Mouse (Mus musculus) cerebellum, adult 2 months (tissue): ENCODE results near the gene Atg7.
A peak's percentile ranks its signal among the peaks of the same experiment; 100 is the strongest.

Source experiments
- CTCF ChIP-seq: fragments of 200-500 bp; IDR thresholded peaks from 2 replicates; pipeline ENCODE4 v1.5.1; 2011; ENCODE audit warnings: low read depth, mild to moderate bottlenecking, control low read depth, low read length, moderate library complexity, borderline replicate concordance; ENCODE audit not compliant: insufficient read depth
- POLR2A ChIP-seq: fragments of 200-500 bp; IDR thresholded peaks from 2 replicates; pipeline ENCODE4 v1.6.1; 2011; ENCODE audit warnings: low read length, control low read depth, borderline replicate concordance; ENCODE audit not compliant: insufficient read depth

DNA sequence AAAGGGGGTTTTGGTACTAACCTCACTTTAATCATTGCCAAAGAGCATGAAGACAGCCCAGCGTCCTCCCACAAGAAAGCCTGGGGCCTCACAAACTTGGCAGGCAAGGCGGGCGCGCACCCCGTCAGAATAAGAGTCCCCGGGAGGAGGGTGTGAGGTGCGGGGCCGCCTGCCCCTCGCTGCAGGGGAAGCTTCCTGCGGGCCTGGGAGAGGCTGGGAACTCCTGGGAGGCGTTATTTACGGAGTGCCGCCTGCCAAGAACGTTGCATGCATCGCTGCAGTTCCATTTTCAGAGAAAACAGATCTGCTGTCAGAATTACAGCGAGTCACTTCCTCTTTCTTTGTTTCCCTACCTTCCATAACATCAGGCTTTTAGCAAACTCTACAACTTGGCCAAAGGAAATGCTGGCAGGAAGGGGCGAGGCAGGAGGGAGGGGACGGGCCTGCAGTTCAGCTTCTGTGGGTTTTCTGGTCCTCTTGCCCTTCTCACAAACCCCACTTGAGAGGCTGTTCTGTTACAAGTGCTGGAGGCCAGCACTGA is 232.2 kb downstream of the Atg7 start:
- TF ChIP-seq CTCF, result no peak
- peak; percentile 34; the same call in 1 of the 2 replicates for TF ChIP-seq POLR2A
